Mouse (Mus musculus): ENCODE results near the gene Cers6.

Cers6 gene

DNA sequence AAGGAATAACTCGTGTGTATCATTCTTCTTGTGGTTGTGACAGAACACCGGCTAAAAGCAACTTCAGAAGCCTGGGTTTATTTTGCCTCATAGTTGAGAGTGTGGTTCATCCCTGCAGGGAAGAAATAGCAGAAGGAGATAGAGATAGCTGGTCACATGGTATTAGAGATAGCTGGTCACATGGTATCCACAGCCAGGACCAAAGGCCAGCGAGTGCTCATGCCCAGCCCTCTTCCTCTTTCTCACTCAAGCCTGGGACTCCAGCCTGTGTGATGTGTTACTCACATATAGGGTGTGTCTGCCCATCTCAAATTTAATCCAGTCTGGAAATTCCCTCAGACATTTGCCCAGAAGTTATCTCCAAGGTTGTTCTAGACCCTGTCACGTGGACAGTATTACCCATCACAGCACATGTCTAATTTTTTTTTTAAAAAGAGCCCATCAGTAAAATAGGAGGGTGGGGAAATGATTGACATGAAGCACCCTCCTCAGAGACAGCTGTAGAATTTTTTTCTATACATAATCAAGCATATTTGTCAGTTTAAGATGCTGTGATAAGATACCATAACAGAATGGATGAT, 17.9 kb downstream of the Cers6 start:
- no peak for DNase-seq (ENCODE audit: low read depth, low spot score)

DNA sequence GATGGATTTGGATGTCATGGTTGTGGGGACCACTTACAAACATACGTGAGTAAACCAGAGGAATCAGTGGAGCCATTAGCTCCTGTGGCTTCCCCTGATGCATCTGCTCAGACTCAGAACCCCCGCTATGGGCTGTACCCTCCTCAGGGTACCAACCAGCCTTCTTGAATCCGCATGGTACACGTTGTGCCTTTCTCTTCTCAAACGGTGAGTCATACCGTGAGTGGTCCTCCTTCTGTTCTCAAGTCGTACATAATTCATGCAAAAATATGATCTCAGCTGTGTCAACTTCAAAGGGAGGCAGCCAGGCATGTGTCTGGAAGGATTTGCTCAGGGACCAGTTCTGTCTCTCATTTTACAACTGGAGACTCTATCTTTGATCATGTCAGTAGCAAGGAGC, 23.3 kb downstream of the Cers6 start:
- peak; percentile 25 for DNase-seq (ENCODE audit: low read depth, low spot score)

DNA sequence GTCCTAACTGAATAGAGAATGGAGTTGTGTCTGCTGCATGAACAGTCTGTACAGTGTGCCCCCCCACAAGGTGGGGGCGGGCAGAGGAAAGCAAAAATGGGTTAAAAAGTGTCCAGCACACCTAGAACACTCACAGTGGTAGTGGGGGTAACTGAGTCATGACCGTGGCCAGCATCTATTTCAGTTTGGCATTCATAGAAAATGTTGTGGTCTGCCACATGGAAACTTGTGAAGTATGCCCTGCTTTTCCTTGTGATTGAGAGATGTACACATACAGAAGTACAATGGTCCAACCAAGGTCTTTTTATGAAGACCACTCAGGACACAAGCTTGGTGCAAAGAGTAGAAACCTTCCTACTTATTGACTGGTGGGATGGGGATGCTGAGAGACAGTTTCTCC, 24.0 kb downstream of the Cers6 start:
- DNase-seq (ENCODE audit: low read depth, low spot score) = no peak

DNA sequence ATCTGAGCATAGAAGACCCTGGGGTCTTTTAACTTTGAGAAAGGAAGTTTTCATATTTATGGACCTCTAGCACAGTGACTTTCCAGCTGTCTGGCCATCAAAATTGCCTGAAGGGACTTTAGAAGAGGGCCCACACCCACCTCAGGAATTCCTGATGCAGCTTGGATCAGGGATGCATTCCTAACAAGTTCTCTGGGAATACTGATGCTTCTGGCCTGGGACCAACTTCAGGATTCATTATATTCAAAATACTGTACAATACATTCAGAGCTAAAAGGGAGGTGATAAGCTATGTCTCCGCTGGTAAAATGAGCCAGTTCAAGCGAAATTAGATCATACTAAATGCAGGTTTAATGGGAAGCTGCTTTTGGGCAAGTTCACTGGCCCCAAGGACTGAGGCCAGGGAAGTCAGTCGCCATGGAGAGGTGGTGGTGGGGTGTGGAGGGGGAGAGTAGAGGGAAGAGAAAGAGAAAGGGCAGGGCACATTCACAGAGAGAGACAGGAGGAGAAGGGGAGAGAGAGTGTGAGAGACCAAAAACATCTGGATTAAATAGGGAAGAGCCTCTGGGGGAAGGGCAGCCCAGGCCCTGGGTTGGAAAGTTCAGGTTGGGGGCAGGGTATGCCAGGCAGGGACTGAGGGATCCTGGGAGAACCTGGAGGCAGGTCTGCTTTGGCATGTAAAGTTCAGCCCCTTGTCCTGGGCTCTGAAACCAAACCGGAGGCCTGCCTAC, 24.7 kb downstream of the Cers6 start:
- DNase-seq (ENCODE audit: low read depth, low spot score) = peak; percentile 53

DNA sequence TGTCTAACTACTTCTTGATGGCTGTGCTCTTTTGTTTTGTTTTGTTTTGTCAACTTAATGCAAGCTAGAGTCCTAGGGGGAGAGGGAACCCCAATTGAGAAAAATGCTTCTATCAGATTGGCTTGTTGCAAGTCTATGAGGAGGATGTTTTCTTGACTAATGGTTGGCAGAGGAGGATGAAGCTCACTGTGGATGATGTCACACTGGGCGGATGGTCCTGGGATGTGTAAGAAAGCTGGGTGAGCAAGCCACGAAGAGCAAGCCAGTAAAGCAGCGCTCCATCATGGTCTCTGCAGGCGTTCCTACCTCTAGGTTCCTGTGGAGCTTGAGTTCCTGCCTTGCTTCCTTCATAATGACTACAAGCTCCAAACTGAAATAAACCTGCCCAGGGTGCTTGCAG, 25.4 kb downstream of the Cers6 start:
- peak; percentile 42 for DNase-seq (ENCODE audit: low read depth, low spot score)

DNA sequence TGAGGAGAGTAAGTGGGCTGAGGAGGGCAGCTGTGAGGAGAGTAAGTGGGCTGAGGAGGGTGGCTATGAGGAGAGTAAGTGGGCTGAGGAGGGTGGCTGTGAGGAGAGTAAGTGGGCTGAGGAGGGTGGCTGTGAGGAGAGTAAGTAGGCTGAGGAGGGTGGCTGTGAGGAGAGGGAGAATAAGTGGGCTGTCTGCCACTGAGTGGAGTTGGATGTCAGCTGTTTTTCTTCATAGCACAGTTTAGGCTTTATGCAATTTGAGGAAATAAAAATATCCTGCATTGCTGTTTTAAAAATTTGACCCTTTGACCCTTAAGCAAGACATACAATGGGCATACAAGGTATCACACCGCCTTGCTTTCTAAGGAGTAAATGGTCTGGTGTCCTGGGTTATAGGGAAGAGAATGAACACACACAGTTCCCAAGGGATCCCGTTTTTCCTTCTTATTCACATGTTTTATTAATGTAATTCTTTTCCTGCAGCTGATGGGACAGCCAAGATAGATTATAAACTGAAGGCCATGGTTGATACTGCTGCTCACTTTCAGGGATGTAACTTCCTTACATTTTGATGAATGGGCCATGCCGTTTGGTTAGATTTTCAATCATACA, 27.0 kb downstream of the Cers6 start:
- DNase-seq (ENCODE audit: low read depth, low spot score) = no peak

DNA sequence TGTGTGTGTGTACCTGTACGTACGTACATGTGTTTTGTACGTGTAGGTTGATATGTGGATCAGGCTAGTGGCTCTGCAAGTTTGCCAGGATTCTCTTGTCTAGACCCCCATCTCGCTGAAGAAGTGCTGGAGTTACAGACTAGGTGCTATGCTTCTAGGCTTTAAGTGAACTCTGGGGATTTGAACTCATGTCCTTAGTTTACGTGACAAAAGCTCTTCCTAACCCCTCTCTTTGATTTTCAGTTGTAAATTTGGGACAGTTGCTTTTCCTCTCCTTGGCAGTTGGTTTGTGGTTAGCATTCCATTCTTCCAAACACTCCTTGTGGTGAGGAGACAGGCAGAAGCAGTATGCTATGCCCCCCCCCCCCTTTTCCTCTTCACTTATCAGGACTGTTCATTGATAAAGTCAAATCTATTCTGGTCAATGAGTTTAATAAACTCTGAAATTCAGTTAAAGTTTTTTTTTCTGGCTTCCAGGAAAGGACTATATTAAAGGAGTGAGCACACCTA, 28.5 kb downstream of the Cers6 start:
- no peak for DNase-seq (ENCODE audit: low read depth, low spot score)

DNA sequence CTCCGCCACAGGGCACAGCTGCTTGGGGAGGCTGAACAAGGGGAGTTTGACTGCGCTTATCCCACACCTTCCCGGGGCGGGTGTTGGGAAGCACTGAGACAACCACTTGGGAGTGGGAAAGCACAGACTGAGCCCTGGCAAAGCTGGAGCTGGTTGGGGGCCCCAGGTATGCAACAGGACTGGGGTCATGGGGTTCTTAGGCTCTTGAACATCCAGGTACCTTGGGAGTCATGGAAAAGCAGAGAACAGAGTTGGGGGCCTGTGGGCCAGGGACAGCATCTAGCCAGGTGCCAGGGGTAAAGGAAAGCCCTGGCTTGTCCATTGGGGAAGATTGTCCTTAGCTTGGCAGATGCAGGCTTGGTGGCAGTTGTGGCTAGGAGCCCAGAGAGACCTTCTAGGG, 31.2 kb downstream of the Cers6 start:
- no peak for DNase-seq (ENCODE audit: low read depth, low spot score)

DNA sequence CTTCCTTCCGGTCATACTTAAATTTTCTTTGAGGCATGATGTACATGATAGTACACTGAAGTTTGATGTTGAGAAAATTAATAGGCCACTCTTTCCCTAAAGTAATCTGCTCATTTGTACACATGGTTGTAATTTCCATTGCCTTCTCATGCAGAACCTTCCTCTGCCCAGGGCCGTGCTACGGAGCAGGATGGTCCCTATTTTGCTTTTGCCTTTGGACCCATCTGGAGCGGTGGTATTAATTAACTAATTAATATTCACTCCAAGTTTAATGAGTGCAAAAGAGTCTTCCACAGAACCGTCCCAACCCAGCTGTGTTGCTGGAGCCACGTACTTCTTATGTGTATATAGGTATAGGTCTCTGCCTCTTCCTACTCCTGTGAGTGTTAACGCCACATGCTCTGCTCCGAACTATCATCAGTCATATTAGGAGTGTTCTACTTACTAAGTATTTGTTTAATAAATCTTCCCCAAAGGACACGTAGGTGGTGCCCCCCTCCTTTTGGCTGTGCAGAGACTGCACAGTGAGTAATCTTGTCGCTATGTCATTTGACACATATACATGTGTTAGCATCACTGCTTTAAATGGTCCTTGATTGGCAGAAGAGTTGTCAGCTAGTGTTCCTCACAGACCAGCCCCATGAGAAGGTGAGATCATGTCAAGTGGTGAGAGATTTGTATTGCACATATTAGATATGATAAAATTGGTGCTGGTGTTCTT, 34.0 kb downstream of the Cers6 start:
- DNase-seq (ENCODE audit: low read depth, low spot score) = no peak

DNA sequence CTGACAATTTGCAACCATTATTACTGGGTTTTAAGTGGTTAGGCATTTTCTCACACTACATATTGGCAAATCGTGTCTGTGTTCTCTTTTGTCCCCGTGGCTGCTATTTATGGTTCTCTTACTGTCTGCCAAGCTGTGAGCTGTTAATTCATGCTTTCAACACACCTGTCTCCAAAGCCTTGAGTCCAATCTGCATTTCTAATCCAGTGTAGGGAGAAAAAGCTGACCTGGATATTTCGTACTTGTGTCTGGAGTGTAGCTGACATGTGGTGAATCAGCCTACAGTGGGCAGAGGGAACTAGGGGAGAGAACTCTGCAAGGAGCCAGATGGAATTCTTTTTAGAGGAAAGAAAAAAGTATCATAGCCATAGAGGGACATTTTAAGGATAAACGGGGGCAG, 35.0 kb downstream of the Cers6 start:
- DNase-seq (ENCODE audit: low read depth, low spot score) = no peak

DNA sequence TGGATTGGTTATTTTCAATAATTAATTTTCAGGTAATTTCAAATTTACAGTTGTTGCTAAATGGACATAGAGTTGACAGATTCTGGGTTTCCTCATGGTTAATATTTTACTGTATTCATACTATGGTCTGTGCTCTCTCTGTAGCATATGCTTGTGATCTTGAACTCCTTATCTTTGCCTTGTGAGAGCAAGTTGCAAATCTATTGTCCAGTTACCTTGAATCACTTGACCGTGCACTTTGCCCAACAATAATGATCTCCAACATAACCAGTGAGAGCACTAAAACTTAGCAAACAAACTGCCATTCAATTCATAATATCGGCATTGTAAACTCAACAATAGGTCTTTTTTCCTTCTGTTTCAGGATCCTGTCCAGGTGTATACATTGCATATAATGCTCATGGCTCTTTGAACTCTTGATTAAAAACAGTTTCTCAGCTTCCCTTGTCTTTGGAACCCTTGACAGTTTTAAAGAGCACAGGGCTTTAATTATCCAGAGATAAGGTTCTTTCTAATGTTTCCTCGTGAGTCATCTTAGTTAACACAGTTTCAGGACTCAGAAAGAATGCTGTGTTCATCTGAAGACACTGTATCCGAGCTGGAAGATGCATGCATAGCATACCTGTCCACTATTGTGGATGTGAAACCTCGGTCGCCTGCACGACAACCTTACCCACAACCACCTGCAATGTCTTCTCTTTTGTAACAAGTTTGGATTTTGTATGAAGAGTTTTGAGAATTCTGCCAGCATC, 38.7 kb downstream of the Cers6 start:
- DNase-seq (ENCODE audit: low read depth, low spot score) = no peak

DNA sequence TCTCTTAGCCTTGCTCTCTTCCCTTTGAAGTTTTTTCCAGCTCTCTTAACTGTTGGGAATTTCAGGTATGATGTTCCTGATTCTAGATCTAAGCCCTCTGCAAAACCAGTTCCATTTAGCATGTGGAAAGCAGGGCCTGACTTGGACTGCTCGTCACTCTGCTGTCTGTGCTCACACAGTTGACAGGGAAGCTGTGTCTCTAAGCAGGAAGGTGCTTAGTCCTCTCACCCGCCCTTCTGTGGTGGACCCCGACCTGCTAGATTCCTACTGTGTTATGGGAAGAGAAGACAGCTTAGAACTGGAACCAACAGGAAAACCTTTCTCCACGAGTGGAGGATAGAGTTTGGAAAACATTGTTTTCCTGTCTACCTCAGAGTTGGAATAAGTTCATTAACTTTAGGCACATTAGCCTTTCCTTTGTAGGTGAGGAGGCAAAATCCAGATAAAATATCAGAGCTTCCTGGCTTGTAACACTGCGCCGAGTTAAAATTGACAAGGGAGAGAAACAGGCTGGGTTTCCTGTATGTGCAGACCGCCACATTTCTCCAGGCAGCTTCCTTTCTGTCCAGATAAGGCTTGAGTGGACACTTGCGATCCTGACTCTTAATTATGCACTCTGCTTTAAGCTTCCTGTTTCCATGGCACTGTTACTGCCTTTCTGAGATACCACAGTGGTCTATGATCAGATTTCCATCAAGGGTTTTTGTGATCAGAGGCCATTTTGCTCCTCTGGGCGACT, 39.6 kb downstream of the Cers6 start:
- DNase-seq (ENCODE audit: low read depth, low spot score) = no peak

DNA sequence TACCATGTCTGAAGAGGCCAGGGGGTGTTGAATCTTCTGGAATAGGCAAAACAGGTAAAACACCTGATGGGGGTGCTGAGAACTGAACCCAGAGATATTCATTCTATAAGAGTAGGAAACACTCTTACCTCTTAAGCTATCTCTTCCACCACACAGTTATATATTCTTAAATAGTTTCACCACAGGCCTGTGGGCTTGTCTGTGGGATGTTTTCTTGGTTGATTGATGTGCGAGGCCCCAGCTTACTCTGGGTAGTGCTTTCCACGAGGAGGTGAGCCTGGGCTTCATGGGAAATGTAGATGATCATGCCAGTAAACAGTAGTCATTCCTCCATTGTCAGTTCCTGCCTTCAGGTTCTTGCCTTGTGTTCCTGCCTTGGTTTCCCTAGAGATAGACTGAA, 40.5 kb downstream of the Cers6 start:
- DNase-seq (ENCODE audit: low read depth, low spot score) = no peak

DNA sequence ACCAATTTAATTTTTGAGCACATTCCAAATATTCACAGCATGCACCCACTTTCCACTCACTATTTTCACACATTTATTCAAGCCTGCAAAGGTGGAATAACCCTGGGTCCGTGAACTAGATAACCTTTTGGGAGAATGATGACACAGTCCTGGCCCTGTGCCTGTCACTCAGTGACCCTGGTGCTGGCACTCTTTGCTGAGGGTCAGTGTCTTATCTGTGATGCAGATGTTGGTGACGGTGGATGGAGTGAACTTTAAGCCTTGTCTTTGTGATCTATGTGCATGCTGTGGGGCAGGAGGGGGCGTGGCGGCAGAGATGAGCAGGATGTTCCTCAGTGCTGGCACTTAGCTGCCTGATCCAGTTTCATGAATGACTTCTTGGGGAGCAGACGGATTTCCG, 41.3 kb downstream of the Cers6 start:
- DNase-seq (ENCODE audit: low read depth, low spot score) = no peak

DNA sequence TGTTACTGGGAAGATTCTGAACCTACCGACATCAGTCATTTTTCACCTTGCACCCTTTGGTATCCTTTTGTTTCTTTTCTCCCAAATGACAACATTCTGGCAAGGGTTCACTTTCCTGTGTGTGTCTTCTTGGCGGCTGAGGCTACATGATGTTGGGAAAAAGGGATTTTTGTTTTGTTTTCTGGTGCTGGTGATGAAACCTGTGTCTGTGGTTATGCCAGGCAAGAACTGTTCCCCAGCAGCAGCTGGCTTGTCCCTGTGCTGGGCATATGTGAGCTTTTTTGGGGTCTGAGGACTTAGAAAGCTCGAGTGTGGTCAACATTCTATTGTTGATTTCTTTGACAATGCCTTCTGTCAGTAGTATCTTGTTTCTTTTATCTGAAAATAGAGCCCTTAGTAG, 45.7 kb downstream of the Cers6 start:
- no peak for DNase-seq (ENCODE audit: low read depth, low spot score)

DNA sequence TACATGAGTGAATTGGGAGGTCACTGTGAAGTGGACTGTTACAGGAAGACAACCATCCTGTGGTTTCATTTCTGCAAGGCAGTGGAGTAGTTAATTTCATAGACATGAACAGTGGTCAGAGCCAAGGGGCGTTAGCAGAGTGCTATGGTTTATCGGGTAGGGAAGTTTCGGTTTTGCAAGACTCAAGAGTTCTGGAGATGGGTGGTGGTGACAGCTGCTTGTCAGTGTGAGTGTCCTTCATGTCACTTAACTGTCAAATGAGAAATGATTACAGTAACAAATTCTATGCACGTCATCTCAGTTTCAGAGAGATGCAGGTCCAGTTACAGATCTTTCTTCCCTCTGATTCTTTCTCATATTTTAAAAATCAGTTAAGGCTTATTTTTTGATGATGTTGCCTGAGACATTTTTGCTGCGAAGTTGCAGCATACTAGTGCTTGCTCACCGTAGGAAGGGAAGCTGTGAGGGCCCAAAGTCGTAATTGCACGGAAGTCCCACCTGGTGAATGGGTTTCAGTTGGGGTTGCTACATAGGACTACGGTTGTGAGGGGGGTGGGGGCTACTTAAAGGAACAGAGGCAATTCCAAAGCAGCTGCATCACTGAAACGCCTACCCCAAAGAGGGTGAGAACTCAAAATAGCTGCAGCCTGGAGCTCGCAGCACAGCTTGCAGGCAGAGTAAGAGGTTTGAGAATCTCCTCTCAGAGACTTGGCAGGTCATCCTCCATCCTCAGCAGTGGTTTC, 46.7 kb downstream of the Cers6 start:
- DNase-seq (ENCODE audit: low read depth, low spot score) = no peak

DNA sequence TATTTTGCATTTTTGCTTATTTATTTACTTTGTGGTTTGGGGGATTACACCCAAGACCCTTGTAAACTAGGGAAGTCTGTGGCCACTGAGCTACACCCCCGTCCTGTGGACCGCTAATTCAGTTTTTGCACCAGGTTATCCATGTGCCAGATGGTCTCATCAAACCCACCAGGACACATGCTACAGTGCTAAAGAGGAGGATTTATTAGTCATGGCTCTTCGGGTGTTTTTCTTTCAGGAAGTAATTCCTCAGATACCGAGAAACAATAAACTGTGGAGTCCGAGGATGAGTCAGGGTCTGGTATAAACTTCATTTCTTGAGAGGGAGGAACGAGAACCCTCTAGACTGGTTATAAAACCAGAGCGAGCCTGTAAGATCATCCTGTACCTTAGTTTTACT, 49.5 kb downstream of the Cers6 start:
- DNase-seq (ENCODE audit: low read depth, low spot score) = no peak

DNA sequence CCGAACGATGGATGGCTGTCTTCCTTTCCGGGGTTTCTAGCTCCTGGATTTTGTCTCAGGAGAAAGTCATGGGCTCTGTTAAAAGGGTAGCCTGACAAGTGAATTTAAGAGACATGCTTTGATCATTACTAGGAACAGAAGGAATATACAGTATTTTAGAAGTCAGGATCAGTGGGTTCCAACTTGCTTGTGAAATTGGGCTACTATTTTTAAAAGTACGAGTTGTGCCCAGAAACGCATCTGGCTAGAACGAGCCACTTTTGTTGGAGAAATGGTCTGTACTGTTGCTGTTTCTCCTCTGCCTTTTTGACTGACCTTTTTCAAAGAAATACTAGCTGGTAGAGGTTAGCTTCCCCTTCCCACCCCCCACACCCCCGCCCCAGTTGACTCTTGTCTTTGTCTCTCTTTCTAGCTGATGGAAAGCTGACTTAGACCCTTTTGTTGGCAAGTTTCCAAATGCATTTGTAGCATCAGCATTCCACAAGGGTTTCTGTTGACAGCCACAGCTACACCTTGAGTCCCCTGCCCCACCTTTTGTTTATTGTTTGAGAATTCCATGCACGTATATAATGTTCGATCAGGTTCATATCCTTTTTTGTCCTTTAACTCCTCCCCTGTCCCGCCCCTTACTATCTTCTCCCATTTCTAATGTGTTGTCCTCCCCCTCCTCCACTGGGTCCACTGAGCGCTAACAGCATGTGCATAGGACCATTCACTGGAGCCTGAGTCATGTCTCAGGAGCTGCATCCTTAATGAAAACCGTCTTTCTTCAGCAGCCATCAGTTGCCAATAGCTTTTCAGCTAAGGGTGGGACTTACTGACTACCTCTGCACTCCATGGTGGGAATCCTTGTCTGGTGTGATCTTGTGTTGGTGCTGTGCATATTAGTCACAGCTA, 50.6 kb downstream of the Cers6 start:
- peak; percentile 39 for DNase-seq (ENCODE audit: low read depth, low spot score)

DNA sequence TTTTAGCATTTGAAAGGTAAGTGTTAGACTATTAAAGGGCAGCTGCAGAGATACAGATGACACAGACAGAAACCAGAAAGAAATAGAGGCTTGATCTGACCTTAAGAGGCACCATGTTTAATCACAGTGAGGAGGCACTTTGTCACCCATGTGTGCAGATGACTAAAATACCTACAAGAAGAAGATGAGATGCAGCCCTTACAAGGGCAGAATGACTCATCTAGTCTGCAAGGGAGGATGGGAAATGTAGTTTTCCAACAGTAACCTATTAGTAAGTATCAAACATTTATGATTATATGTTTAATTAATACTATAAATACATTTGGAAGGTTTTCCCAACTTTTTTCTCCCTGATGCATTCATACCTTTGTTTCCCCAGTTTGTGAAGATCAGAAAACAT, 54.5 kb downstream of the Cers6 start:
- no peak for DNase-seq (ENCODE audit: low read depth, low spot score)
